Mouse (Mus musculus) limb, embryonic 14.5 days (tissue): ENCODE data around the gene Zbtb8a. TPM values are rescaled to one million over a fixed set of nuclear protein-coding genes. Genes with fewer than 3 reads are reported as not detected.

Experiments
- ATAC-seq: fragments of 200-750 bp; cut with Nextera tagmentation; 2 replicates; pipeline ENCODE4 v1.8.0; 2017; ENCODE audit warnings: low read depth, moderate number of reproducible peaks, moderate TSS enrichment; ENCODE audit not compliant: low FRiP score
- DNase-seq: peaks from one replicate; pipeline ENCODE4 v3.0.0-alpha.2; 2015; ENCODE audit warnings: low spot score
- H3K27ac ChIP-seq: fragments of 300-500 bp; sonication (generic); replicated peaks from 2 replicates; pipeline ENCODE4 v1.5.1; 2014; ENCODE audit warnings: low read depth, mild to moderate bottlenecking, low read length, moderate library complexity, mixed read lengths
- H3K27me3 ChIP-seq: fragments of 300-500 bp; sonication (generic); 2 replicates; pipeline ENCODE4 v1.6.1; 2014; ENCODE audit warnings: low read length, mixed read lengths; ENCODE audit not compliant: control insufficient read depth, insufficient read depth
- H3K36me3 ChIP-seq: fragments of 300-500 bp; sonication (generic); 2 replicates; pipeline ENCODE4 v1.6.1; 2014; ENCODE audit warnings: mild to moderate bottlenecking, low read length, moderate library complexity, mixed read lengths; ENCODE audit not compliant: control insufficient read depth, insufficient read depth
- H3K4me1 ChIP-seq: fragments of 300-500 bp; sonication (generic); 2 replicates; pipeline ENCODE4 v1.6.1; 2014; ENCODE audit warnings: antibody characterized with exemption, low read length, mixed read lengths; ENCODE audit not compliant: control insufficient read depth, insufficient read depth
- H3K4me2 ChIP-seq: fragments of 300-500 bp; sonication (generic); replicated peaks from 2 replicates; pipeline ENCODE4 v1.6.1; 2014; ENCODE audit warnings: low read depth, mild to moderate bottlenecking, low read length, moderate library complexity; ENCODE audit not compliant: severe bottlenecking
- H3K4me3 ChIP-seq: fragments of 300-500 bp; sonication (generic); replicated peaks from 2 replicates; pipeline ENCODE4 v1.5.1; 2014; ENCODE audit warnings: low read length
- H3K9ac ChIP-seq: fragments of 300-500 bp; sonication (generic); 2 replicates; pipeline ENCODE4 v1.6.1; 2014; ENCODE audit warnings: mild to moderate bottlenecking, low read depth, low read length, moderate library complexity; ENCODE audit not compliant: severe bottlenecking
- H3K9me3 ChIP-seq: fragments of 300-500 bp; sonication (generic); 2 replicates; pipeline ENCODE4 v1.6.1; 2016; ENCODE audit warnings: low read length; ENCODE audit not compliant: control insufficient read depth
- POLR2A ChIP-seq: fragments of 200-500 bp; IDR thresholded peaks from 2 replicates; pipeline ENCODE4 v1.8.0; 2012; ENCODE audit warnings: inconsistent platforms, mild to moderate bottlenecking, moderate library complexity, borderline replicate concordance; ENCODE audit not compliant: insufficient read depth, insufficient read length; ENCODE audit errors: extremely low read depth
- WGBS: fragments of 180-500 bp; shearing (Covaris S2); extraction: QIAGEN DNeasy Blood & Tissue Kit; methylation state at CpG from one replicate; pipeline ENCODE4 v1.1.7; 2014; 5-methylcytosine and 5-hydroxymethylcytosine counted together
- polyA plus RNA-seq, 2 experiments: library from polyadenylated mRNA; depleted of rRNA in 1 of 2; stranded (reverse) in 1 of 2; unstranded in 1 of 2; fragments of >200 nt; fragmentation: Nextera tagmentation in 1 of 2; extraction: Ambion mirVana in 1 of 2; gene quantifications; 2 replicates each; pipeline versions ENCODE4 v1.2.1 to v1.2.3; 2012 to 2014

Gene Zbtb8a
- polyA plus RNA-seq, 2 experiments = 5.6 to 16.2 TPM

DNA sequence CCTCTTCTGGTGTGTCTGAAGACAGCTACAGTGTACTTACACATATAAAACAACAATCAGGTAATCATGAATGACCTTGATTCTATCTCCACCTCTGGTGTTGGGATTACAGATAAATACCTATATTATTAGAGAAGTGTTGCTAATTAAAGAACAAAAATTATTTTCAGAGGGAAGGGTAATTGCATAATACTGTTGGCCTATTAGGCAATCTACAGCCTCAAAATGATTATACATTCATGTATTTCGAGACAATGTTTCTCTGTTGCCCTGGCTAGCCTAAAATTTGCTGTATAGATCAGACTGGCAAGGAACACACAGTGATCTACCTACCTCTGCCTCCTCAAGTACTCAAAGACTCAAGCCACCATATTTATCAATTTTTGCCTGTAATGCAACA is 54.4 kb downstream of the Zbtb8a start:
- Histone ChIP-seq H3K36me3 (peaks cover 89% of the 10 kb centered on the region), H3K27me3 (no peaks in the 10 kb centered on the region), H3K27ac (no peak overlapping the region), H3K9ac (no peak overlapping the region), H3K9me3 (no peaks in the 10 kb centered on the region), H3K4me3 (no peak overlapping the region), H3K4me1 (no peaks in the 10 kb centered on the region), H3K4me2 (no peak overlapping the region)
- ATAC-seq (no peak), DNase-seq (no peak)
- WGBS = 100% methylated on average over 1 of the region's 1 CpGs
- no peak for TF ChIP-seq POLR2A

DNA sequence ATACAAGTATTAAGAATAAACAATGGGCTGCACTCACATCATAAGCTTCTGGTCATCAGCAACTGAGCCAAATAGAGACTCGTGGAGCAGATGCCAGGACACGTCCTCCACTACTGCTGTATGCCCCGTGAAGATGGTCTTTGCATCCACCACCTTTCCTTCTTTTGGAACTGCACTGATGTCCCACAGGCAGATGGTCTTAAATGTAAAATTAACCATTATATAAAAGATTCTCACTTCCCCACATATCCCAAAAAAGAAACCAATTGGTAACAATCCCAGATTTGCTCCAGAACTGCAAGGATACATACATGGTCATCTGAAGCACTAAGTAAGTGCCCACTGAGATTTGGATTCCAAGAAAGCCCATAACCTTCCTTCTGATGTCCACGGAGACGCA is 55.9 kb downstream of the Zbtb8a start:
- 96% methylated on average over 5 of the region's 5 CpGs for WGBS
- H3K9ac ChIP-seq = no peak overlapping the region
- no peak for TF ChIP-seq POLR2A
- no peak overlapping the region for H3K27ac ChIP-seq
- no peaks in the 10 kb centered on the region for H3K27me3 ChIP-seq
- H3K4me1 ChIP-seq = no peaks in the 10 kb centered on the region
- DNase-seq = no peak
- H3K36me3 ChIP-seq = peaks cover 89% of the 10 kb centered on the region
- ATAC-seq = no peak
- H3K4me2 ChIP-seq = no peak overlapping the region
- no peaks in the 10 kb centered on the region for H3K9me3 ChIP-seq
- no peak overlapping the region for H3K4me3 ChIP-seq

DNA sequence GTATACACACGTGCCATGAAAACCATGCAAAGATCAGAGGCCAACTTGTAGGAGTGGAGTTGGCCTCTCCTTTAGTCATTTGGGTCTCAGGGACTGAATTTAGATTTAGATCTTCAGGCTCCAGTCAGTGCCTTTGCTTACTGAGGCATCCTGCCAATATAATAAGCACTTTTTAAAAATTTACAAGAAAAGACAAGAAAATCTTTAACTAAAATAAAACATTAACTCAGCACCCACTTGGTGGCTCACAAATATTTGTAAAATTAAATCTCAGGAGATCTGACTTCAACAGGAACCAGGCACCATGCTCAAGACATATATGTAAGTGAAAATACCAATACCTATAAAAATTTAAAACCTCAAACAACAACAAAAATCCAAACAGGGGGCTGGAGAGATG is 57.0 kb downstream of the Zbtb8a start:
- H3K27me3 ChIP-seq = no peaks in the 10 kb centered on the region
- TF ChIP-seq POLR2A = no peak
- no peak for ATAC-seq
- no peaks in the 10 kb centered on the region for H3K4me1 ChIP-seq
- no peak overlapping the region for H3K4me3 ChIP-seq
- DNase-seq = no peak
- no peak overlapping the region for H3K9ac ChIP-seq
- H3K9me3 ChIP-seq = no peaks in the 10 kb centered on the region
- H3K36me3 ChIP-seq = peaks cover 90% of the 10 kb centered on the region
- 89% methylated on average over 1 of the region's 1 CpGs for whole genome bisulfite sequencing
- no peak overlapping the region for H3K4me2 ChIP-seq
- H3K27ac ChIP-seq = no peak overlapping the region

DNA sequence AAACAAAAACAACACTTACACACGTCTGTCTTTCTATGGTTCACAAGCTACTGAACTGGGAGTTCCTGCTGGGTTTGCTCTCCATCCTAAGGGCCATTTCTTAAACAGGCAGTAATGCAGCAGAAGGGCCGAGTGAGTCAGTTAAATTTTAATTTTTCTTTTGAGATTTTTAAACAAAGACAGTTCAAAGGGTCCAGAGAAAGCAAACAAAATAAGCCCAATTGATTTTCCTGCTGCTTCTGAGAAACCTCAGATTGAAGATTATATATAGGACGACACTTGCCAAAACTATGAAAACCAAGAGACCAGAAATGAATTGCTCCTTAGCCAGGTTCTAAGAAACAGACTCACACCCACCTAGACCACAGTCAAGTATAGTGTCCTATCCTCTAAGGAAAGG is 64.0 kb downstream of the Zbtb8a start:
- no peak for TF ChIP-seq POLR2A
- no peaks in the 10 kb centered on the region for H3K27me3 ChIP-seq
- no peak overlapping the region for H3K9ac ChIP-seq
- ATAC-seq (no peak), DNase-seq (no peak)
- peaks cover 96% of the 10 kb centered on the region for H3K36me3 ChIP-seq
- no peaks in the 10 kb centered on the region for H3K9me3 ChIP-seq
- WGBS = 85% methylated on average over 3 of the region's 3 CpGs
- H3K4me3 ChIP-seq = no peak overlapping the region
- no peak overlapping the region for H3K27ac ChIP-seq
- no peaks in the 10 kb centered on the region for H3K4me1 ChIP-seq
- H3K4me2 ChIP-seq = no peak overlapping the region

DNA sequence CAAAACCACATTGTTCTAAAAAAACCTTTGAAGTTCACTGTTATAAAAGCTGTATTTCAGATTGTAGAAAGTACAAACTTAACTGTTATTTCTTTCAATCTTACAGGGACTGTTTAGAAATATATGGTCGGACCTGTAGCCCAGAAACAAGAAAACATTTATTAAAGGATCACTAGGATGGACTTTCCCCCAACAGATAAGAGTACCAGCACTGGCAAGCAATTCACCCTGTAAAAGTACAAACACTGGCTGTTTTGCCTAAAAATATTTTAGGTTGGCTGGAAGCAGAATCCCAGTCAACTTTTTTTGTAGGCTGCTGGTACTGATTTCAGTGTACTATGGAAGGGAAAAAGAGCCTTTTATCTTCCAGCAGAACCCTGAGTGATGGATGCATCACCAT is 70.0 kb downstream of the Zbtb8a start:
- Histone ChIP-seq H3K9me3 (no peaks in the 10 kb centered on the region), H3K4me1 (no peaks in the 10 kb centered on the region), H3K4me3 (no peak overlapping the region), H3K4me2 (no peak overlapping the region), H3K9ac (no peak overlapping the region), H3K27me3 (no peaks in the 10 kb centered on the region), H3K36me3 (peaks cover 73% of the 10 kb centered on the region), H3K27ac (no peak overlapping the region)
- no peak for TF ChIP-seq POLR2A
- WGBS = 89% methylated on average over 1 of the region's 1 CpGs
- no peak for DNase-seq
- no peak for ATAC-seq

DNA sequence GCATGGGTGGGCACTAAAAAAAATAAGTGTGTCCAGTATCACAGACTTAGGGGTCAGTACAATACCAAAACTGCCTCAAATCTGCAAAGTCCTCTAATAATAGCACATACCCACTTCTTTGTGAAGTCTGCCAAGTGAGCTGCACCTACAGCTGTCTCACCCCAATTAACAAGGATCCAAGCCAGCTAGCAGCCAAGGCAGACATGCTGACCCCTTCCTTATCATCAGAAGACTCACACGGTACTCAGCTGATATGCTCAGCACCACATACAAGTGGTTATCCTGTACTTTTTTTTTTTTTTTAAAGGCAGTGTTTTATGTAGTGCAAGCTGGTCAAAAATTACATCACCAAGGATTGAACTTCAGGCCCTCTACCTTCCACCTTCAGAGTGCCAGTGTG is 73.6 kb downstream of the Zbtb8a start:
- H3K27ac ChIP-seq = no peak overlapping the region
- H3K4me2 ChIP-seq = no peak overlapping the region
- H3K4me1 ChIP-seq = no peaks in the 10 kb centered on the region
- no peaks in the 10 kb centered on the region for H3K27me3 ChIP-seq
- 67% methylated on average over 1 of the region's 1 CpGs for WGBS
- DNase-seq (no peak), ATAC-seq (no peak)
- no peak overlapping the region for H3K9ac ChIP-seq
- peaks cover 13% of the 10 kb centered on the region; the same call in 1 of the 2 replicates for H3K9me3 ChIP-seq
- H3K4me3 ChIP-seq = no peak overlapping the region
- H3K36me3 ChIP-seq = peaks cover 39% of the 10 kb centered on the region
- no peak for TF ChIP-seq POLR2A
